Mouse (Mus musculus): ENCODE results near the gene Cygb.

DNA sequence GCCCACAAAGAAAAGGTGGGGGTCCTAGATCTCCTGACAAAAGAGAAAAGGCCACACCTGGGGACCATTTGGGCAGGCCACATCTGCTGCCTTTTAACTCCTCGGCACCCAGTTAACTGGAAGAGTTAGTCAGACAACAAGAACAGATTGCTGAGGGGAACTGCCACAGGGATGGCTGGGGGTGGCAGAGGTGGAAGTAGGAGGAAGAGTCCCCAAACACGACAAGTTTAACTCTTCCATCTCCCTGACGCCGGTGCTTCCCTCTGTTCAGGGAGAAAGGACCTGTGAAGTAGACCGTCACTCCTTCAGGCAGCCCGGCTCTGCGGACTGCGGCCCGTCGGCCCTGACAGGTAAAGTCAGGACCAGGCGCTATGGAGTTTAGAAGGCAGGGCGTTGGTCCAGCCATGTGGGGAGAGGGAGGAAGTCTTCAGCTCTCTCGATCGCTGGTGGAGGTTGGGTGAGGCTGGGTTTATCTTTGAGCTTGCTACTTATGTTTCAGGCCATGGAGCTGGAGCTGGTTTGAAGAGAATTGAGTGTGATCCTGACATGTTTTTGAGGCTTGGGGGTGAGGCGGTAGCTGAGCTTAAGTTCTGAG is 5.0 kb upstream of the Cygb start:
- no peak for TF ChIP-seq EP300 (IDR thresholded peaks at IDR 0.05; ENCODE audit: low read depth)
- TF ChIP-seq CTCF (IDR thresholded peaks at IDR 0.05; ENCODE audit: low read depth): no peak

Measured in liver, embryonic 14.5 days (tissue).